Mouse (Mus musculus) MEL (cell line): Measurements from ENCODE around the gene Lrch3.

Experiments
- CHD2 ChIP-seq: IDR thresholded peaks from 2 replicates; pipeline ENCODE4 v1.6.1; 2011; ENCODE audit warnings: low read length, improper control_type of control experiment
- CTCF ChIP-seq, 3 experiments: IDR thresholded peaks in 2 of 3; conservative IDR thresholded peaks in 1 of 3; 2 replicates each; pipeline ENCODE4 v1.5.1; 2011 to 2012; ENCODE audit warnings: low read length in 3 of 3, low read depth in 2 of 3, mild to moderate bottlenecking in 2 of 3, improper control_type of control experiment in 1 of 3, inconsistent platforms in 1 of 3, mixed read lengths in 1 of 3, moderate library complexity in 1 of 3; ENCODE audit not compliant: control insufficient read depth in 1 of 3, insufficient read depth in 1 of 3, poor library complexity in 1 of 3, severe bottlenecking in 1 of 3
- GATA1 ChIP-seq: IDR thresholded peaks from 2 replicates; pipeline ENCODE4 v1.6.1; 2011; ENCODE audit warnings: low read depth, low read length, improper control_type of control experiment
- MAX ChIP-seq: IDR thresholded peaks from 2 replicates; pipeline ENCODE4 v1.6.1; 2011; ENCODE audit warnings: low read length, improper control_type of control experiment
- MYC ChIP-seq: IDR thresholded peaks from 2 replicates; pipeline ENCODE4 v1.6.1; 2011; ENCODE audit warnings: low read depth, mild to moderate bottlenecking, low read length, improper control_type of control experiment, moderate library complexity
- POLR2A ChIP-seq, 2 experiments: IDR thresholded peaks; 2 replicates each; pipeline ENCODE4 v1.6.1; 2011 to 2012; ENCODE audit warnings: low read length in 2 of 2, mild to moderate bottlenecking in 2 of 2, control low read depth in 1 of 2, improper control_type of control experiment in 1 of 2, low read depth in 1 of 2, moderate library complexity in 1 of 2; ENCODE audit not compliant: control insufficient read depth in 1 of 2, insufficient read depth in 1 of 2, poor library complexity in 1 of 2
- POLR2AphosphoS2 ChIP-seq: IDR thresholded peaks from 2 replicates; pipeline ENCODE4 v1.6.1; 2011; ENCODE audit warnings: low read length, improper control_type of control experiment
- POLR2AphosphoS5 ChIP-seq: IDR thresholded peaks from 2 replicates; pipeline ENCODE4 v1.6.1; 2012; ENCODE audit warnings: low read depth, borderline replicate concordance, mild to moderate bottlenecking, inconsistent platforms, low read length, moderate library complexity, mixed read lengths
- SMC3 ChIP-seq: IDR thresholded peaks from 2 replicates; pipeline ENCODE4 v1.6.1; 2011; ENCODE audit warnings: low read depth, low read length, improper control_type of control experiment
- TAL1 ChIP-seq: IDR thresholded peaks from 2 replicates; pipeline ENCODE4 v1.6.1; 2012; ENCODE audit warnings: mild to moderate bottlenecking, inconsistent platforms, low read length, moderate library complexity, mixed read lengths
- TCF12 ChIP-seq: IDR thresholded peaks from 2 replicates; pipeline ENCODE4 v1.6.1; 2014; ENCODE audit warnings: low read depth, mild to moderate bottlenecking, inconsistent platforms, low read length, improper control_type of control experiment, moderate library complexity
- UBTF ChIP-seq: IDR thresholded peaks from 2 replicates; pipeline ENCODE4 v1.6.1; 2012; ENCODE audit warnings: low read depth, mild to moderate bottlenecking, inconsistent platforms, low read length, improper control_type of control experiment, moderate library complexity, borderline replicate concordance; ENCODE audit not compliant: insufficient read depth
- USF1 ChIP-seq: IDR thresholded peaks from 2 replicates; pipeline ENCODE4 v1.6.1; 2014; ENCODE audit warnings: low read depth, mild to moderate bottlenecking, inconsistent platforms, low read length, improper control_type of control experiment, moderate library complexity
- ZKSCAN1 ChIP-seq: IDR thresholded peaks from 2 replicates; pipeline ENCODE4 v1.6.1; 2012; ENCODE audit warnings: low read depth, mild to moderate bottlenecking, inconsistent platforms, low read length, improper control_type of control experiment, moderate library complexity

- TF ChIP-seq CTCF (IDR thresholded peaks at IDR 0.05 in 2 of 3, conservative IDR thresholded peaks at IDR 0.05 in 1 of 3; ENCODE audit: control insufficient read depth in 1 of 3, insufficient read depth in 1 of 3, low read depth in 2 of 3, low read length in 3 of 3, poor library complexity in 1 of 3, severe bottlenecking in 1 of 3) (no peak), MYC (no peak), CHD2 (no peak), POLR2AphosphoS2 (no peak), MAX (no peak), USF1 (no peak), UBTF (no peak), ZKSCAN1 (no peak), TCF12 (no peak), TAL1 (no peak), POLR2A (IDR thresholded peaks at IDR 0.05; ENCODE audit: control insufficient read depth in 1 of 2, insufficient read depth in 1 of 2, low read depth in 1 of 2, low read length in 2 of 2, poor library complexity in 1 of 2) (no peak), SMC3 (no peak), GATA1 (no peak), POLR2AphosphoS5 (no peak)
Observed at GRCm38 (mm10) chr16:33048686-33049085, 134.8 kb downstream of the Lrch3 start.
